Mouse (Mus musculus) embryo, embryonic 11.5 days (tissue): ENCODE data around the gene Usp17le.
"Not testable (repeated sequence)": the region's sequence is repeated elsewhere in the genome, so short reads cannot be mapped to it uniquely, and the experiment has no call there.

ENCODE experiments used
- DNase-seq: peaks from one replicate; pipeline ENCODE4 v3.0.0-alpha.2; 2012; ENCODE audit warnings: low read depth, low spot score

The Usp17le gene

DNA sequence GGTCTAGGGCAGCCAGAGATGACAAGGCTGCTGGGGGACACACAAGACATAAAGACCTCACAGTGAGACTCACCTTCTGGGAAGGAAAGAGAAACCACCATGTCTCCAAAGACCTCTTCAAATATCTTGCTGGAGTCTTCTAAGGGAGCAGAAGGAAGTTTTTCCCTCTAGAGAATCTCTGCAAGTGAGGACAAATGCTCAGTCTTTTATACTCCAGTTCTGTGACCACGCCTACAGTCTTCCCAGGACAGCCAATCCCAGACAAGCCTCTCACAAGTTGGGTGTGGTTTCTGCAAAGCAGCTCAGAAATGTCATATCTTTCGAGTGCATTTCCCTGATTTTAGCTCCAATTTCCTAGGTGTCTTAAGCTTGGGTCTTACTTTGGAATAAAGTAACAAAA lies at the start of gene Usp17le:
Gene Usp17le (minus strand): TSS at position 101 of the 400 bp plus-strand sequence.
- not testable (repeated sequence) for DNase-seq

DNA sequence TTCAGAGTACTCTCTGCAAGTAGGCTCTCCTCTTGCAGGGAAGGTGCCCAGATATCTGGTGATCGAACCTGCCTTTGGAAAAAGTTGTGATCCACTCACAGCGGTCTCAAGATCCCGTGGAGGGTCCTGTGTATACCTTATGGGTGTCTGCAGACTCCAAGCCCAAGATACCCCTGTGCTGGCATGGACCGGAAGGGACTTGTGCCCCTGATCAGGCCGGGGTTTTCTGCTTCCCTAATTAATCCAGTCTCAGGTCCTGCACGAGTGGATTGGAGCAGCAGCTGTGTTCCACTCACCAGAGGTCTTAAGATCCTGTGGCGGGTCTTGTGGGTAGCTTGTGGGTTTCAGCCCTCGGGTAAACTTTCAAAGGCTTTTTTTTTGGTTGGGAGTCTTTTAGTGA lies 33.1 kb upstream of the Usp17le start:
- DNase-seq: not testable (repeated sequence)

DNA sequence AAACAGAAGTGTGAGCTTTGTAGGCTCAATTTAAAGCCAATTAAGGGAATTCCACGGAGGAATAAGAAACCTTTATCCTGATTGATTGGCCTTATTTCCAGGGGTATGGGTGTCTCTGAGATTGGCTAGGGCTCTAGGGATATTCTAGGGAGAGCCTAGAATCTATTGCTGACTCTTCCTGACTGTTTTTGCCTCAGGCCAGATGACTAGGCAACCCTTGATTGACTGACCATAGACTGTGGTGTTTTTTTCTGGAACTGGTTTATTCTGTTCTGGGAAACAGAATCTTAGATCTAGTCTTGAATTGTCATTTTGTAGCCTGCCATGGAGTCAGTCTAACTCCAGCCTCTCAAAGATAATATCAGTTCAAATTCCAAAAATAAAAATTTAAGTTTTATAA lies 13.5 kb upstream of the Usp17le start:
- no peak for DNase-seq
